Mouse (Mus musculus): ENCODE measurements around the gene Slc25a45. TPM values are rescaled to one million over a fixed set of nuclear protein-coding genes. Genes with fewer than 3 reads are reported as not detected.
A peak's percentile ranks its signal among the peaks of the same experiment; 100 is the strongest.

Slc25a45 gene
- total RNA-seq, 2 experiments from 2014 or later, result 67.9 to 73.5 TPM

DNA sequence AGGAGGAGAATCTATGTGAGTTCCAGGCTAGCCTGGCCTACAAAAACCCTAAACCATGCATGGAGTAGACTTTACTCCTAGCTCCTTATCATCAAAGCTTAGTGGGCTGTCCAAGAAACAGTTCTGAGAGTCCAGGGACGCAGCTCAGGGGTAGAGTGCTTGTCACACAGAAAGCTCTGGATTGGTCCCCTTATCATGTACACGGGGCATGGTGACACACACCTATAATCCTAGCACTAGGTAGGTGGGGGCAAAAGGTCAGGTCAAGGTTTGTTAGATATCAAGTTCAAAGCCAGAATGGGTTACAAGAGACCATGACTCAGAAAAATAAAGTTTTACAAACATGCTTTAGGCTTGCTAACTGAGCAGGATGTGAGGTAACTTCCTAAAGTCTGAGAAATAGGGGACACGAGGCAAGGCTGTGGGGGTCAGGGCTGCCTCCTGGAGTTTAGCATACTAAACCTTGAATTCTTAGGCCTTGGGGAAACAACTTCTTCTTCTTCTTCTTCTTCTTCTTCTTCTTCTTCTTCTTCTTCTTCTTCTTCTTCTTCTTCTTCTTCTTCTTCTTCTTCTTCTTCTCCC, 9.7 kb downstream of the Slc25a45 start:
- peak; percentile 35; the same call in 1 of the 2 replicates for ATAC-seq (ENCODE audit: poor library complexity, severe bottlenecking)

DNA sequence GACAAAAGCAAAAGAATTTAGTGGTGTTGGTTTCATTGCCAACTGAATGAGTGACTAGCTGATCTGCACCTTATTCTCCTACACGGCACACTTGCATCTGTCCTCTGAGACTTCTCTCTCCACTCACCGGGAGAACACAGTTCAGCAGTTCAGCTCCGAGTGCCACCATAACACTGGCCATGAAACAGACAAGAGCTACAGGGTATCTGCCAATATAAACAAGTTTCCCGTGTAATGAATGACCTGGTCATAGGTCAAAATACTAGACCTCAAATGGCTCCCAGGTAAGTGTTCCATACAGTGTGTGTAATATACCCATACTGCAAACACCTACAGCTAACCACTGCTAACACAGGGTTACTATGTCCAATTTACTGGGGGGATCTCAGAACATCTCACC, 11.6 kb downstream of the Slc25a45 start:
- no peak for ATAC-seq (ENCODE audit: poor library complexity, severe bottlenecking)

DNA sequence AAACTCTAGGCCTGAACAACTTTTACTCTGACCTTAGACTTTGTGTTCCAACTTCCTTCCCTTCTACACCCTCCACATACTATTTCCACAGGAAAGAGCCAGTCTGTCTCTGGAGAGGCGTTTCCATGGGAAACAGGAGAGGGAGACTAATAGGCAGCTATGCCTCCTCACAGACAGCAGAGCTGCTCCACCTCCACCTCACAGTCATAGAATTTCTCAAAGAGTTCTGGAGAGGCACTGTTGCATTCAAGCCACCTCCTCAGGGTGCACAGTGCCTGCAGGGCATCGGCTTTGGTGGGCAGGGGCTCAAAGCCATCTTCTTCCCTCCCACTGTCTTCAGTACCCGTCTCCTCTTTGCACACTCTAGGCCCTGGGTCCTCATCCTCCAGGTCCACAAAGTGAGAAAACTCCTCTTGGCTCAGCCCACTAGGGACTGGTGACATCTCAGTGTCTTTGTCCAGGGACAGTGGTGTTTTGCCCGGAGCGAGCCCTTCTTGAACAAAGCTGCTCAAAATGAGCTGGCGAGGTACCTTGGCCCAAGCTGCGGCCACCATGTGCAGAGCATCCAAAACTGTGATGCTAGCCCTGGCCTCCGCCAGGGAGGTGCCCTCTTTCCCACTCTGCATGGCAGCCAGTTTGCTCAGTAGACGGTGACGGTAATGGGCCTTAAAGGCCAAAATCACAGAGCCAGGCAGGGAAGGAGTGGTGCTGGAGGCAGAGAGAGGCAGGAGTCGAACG, 14.1 kb downstream of the Slc25a45 start:
- ATAC-seq (ENCODE audit: poor library complexity, severe bottlenecking), result no peak

DNA sequence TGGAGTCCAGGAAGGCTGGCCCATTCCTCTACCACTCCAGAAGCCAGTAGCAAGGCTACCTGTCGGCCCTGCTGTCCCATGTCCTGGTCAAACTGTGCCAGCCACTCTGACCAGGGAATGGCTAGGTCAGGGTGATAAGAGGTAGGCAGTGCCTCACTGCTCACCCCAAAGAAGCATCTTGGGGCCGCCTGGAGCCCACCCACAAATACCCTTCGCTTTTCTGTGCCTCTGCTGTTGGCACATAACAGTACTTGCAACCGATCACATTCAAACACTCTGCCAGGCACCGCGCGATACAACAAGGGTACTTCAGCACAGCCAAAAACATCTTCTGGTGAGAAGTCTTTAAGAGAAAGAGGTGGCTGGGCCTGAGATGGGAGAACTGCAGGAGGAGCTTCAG, 14.7 kb downstream of the Slc25a45 start:
- no peak for ATAC-seq (ENCODE audit: poor library complexity, severe bottlenecking)

DNA sequence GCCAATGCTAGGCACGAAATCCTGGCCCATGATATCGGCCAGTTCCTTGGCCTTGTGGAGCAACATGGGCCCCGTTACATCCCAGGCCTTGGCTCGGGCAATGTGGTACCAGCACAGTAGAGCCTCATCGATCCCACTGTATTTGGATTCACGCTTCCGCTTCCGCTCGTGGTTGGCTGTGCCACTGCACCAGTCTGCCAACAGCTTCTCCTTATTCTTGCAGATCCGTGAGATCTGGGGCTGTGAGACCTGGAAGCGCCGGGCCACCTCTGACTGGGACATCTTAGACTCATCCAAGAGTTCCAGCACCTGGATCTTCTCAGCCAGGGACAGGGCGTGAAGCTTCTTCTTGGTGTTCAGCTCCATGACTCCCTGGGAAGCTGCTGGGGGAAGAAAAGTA, 15.1 kb downstream of the Slc25a45 start:
- ATAC-seq (ENCODE audit: poor library complexity, severe bottlenecking), result no peak

DNA sequence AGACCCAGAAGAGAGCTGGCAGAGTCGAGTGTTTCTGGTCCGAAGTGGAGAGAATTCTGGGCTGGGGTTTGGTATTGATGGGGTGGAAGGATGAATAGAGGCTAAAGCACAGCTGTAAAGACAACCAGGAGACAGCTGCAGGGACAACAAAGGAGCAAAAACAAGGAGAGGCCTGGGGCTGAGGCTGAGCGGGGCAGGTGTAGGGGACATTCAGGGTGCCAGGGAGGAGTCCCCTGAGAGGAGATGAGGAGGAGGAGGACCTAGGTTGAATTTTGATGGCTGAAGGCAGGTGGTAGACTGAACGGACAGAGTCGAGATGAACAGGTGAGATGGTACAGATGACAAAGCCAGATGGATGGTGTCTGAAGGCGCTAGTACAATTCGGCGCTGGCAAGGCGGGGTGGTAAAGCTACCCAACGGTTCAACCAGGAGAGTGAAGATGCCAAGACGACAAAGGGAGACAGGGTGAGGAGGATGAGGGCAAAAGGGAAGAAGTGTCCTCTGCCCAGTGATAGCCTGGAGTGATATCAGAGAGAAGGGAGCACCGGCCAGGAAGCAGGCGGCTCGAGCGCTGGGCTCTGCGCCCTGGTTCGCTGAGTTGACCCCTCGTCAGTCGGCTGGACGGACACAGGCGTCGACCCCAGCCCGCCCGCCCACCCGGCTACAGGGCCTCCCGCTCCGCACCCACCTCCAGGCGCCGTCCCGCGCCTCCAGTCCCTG, 15.8 kb downstream of the Slc25a45 start:
- ATAC-seq (ENCODE audit: poor library complexity, severe bottlenecking), result peak; percentile 14; the same call in 1 of the 2 replicates

DNA sequence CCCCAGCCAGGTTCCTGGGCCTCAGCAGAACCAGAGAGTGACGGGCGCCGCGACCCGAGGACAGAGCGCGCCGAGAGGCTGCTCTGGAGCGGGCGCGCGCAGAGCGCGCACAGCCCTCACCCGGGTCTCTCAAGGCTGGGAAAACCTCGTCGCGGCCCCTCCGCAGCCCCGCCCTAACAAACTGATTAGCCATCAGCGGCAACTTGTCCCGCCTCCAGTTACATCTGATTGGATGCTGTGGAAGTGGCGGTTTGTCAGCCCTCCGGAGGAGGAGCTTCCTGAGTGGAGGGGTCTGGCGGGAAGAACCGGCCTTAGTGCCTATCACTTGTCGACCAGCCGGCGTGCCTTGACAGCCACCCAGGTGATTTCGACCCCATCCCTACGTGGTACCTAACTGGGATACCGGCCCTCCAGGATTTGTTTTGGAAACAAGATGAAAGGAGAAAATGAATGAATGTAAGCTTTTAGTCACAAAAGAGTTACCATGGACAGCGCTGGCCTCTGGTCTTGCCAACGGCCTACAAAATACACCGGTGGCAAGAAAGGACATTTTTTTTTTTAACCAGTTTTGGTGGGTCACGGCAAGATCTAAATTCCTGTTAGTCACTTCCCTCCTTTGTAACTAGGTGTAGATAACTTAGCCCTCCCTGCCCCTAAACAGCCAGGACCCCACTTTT, 16.5 kb downstream of the Slc25a45 start, which contains the start of gene Tigd3:
Tigd3 (minus strand) TSS at position 148 of the 677 bp plus-strand sequence.
- peak; percentile 98 for ATAC-seq (ENCODE audit: poor library complexity, severe bottlenecking)

DNA sequence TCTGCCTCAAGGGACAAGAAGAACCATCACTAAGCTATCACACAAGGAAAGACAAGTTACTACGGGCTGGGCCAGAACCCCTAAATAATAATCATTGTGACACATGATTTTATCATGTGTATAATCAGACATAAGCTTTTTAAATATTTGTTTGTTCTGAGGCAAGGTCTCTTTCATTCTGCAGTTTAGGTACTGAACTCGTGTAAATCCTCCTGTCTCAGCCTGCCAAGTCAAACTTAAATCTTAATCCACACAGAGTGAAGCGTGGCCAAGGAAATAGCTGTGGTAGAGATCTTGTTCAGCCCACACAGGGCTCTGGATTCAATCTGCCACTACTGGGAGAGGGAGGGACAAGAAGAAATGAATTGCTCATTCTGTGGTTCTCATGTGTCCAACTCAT, 29.7 kb downstream of the Slc25a45 start:
- ATAC-seq (ENCODE audit: poor library complexity, severe bottlenecking), result no peak

DNA sequence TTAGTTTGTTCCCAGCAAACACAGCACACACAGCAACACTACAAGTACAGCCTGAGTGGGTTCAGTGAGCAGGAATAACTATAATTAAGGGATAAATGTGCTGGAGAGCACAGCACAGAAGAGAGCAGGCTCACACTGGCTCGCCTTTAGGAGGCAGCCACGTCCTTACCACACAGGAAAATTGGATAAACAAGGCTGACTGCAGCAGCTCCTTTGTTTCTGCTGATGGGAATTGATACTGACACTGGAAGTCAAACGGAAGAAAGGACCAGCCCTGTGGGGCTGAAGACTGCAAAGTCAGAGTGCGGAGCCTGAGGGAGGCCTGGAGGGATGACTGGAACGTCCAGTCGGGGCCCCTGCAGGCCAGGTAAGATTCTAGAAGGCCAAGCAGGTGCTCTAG, 32.6 kb downstream of the Slc25a45 start:
- no peak for ATAC-seq (ENCODE audit: poor library complexity, severe bottlenecking)

DNA sequence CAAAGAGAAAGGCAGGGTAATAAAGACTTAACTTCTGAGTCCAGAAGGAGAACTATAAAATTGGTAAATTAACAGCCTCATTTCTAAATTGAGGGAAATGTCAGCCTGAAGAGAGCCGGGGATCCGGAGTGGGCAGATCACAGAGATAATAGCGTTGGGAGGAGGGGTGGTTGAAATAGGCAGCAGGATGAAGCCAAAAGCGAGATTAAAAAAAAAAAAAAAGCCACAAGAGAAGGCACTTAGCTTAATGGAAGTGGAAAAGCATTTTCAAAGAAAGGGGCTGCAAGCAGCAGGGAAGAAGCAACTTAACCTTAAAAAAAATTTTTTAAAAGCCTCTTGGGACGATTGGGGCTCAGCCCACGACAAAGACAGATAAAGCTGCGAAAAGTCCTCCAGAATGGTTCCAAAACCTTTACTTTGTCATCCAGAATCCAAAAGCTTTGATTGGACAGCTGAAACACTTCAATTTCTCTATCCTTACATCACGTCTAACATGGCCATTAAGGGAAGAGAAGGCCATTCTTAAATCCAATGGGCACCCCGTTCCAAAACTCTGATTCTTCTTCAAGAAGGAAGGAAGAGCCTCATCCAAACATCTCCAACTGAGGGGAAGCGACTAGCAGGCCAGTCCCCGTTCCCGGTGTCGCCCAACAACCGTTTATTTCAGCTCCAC, 34.0 kb downstream of the Slc25a45 start:
- ATAC-seq (ENCODE audit: poor library complexity, severe bottlenecking), result no peak

DNA sequence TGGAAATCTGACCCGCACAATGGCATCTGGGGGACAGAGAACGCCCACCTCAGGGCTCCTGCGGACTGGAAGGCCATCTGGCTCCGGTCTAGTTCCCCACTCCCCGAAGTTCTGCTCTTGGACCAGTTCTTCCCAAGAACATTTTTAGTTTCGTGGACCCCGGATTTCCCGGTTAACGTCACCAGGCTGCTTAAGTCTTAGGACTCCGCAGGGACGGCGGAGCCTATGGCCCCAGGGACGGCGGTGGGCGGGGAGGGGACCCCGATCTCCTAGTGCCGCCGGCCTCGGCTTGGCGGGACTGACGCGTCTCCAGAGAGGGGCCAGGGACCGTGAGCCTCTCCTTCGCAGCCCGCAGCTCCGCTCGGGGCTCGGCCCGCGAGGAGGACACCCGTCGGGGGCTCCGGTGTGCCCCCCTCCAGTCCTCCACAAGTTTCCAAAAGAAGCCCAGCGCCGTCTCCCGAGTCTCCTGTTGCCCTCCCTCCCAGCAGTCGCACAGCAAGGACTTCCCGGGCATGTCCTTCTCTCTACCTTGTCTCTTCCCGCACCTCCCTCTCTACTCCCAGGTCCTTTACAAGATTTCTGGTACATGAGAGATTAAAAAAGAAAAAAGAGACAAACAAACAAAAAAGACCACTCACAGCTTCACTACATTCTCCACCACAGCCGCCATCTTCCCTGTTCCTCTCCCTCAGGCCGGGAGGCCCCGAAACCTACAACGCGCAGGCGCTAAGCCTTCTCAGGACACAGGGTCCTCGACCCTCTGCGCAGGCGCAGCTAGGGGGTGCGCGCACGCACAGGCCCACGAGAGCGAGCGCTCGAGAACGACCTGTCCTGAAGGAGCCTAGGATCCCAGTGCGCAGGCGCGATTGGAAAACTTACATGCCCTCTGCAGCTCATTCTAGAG, 34.7 kb downstream of the Slc25a45 start:
- peak; percentile 98 for ATAC-seq (ENCODE audit: poor library complexity, severe bottlenecking)

DNA sequence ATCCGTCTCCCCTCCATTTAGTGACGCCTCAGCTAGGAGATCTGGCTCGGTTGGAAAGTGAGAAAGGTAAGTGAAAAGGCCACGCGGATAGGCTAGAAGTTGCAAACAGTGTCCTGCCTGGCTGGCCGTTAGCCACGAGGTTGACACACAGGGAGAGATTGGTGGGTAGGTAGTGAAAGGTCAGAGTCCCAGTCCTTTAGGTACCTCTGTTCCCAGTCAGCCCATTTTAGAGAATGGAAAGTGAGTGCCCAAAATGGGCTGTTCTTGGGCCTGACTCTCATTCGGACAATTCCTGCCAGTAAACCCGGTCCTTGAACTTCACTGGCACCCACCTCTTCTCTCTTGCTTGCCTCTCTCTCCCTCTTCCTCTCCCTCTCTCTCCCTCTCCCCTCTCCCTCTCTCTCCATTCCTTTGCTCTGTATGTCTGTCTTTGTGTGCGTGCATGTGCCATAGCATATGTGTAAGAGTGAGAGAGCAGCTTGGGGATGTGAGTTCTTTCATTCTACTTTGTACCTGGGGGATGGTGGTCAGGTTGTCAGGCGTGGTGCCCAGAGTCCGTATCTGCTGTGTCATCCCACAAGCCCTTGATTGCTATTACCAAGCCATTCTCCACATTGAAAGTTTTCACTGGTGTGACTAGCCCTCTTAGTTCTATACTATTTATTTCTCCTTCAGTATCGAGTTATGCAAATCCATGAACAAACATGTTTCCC, 35.6 kb downstream of the Slc25a45 start, which contains the start of gene Dpf2:
Dpf2 (minus strand) TSS at position 4 of the 713 bp plus-strand sequence.
- no peak for ATAC-seq (ENCODE audit: poor library complexity, severe bottlenecking)

DNA sequence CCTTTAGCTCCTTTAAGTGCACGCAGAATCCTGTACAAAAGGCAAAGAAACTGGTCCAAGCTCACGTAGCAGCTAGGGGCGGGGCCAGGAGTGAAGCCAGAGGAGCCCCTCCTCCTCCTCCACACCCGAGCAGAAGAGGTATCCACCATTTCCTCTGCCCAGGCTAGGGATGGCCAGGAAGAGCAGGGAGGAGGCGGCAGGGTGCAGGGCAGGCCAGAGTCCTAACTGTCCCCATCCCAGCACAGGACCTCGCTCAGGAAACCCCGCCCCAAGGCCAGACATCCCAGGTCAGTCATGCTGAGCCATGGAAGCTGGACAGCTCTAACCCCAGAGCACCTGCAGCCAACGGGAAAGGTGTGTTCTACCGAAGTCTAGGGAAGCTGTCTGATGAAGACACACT, 44.1 kb downstream of the Slc25a45 start:
- no peak for ATAC-seq (ENCODE audit: poor library complexity, severe bottlenecking)

DNA sequence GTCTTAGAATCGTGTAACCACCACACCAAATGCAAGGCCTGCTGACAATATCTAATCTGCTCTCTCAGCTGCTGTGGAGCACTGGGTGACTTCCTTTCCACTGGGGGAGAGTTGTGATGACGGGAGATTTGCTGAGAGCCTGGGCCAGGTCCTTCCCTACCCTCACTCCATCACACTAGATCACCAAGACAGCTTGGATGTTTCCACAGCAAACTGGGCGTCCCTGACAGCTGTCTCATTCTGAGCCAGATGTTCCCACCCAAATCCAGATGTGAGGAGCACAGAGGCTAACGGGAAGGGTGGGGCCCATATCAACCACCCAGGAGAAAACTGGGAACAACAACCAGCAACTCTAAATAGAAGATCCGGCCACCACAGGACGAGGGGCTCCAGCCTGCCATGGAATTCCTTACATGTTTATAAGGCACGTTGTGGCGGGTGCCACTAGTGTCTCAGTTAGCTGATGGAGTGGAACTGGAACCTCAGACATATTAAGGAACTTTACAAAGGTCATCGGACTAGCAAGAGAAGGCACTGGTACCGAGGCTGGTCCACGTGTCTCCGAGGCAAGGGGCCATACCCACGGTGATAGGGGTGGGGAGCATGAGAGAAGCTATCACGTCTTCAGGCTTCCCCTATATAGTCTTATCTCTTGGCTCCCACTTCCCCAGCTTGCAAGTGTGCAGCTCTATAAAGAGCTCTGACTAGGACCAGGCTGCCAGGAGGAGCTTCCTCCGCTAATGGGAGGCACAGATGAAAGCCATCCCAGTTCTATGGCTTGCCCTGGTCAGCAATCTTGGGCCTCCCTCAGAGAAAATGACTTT, 44.7 kb downstream of the Slc25a45 start:
- no peak for ATAC-seq (ENCODE audit: poor library complexity, severe bottlenecking)

DNA sequence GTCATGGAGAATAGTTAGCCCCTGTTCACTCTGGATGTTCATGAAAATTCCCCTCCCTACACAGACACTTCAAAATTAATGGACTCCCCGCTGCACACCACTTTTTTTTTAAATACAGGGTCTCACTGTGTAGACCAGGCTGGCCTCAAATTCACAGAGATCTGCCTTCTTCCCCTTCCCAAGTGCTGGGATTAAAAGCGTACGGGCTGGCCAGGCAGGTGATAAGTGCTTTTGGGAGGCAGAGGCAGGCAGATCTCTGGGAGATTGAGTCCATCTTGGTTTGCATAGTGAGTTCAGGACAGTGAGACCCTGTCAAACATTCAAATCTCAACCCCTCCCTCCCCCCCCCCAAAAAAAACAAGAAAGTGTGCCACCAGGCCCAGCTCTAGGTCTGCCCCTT, 45.4 kb downstream of the Slc25a45 start:
- no peak for ATAC-seq (ENCODE audit: poor library complexity, severe bottlenecking)

DNA sequence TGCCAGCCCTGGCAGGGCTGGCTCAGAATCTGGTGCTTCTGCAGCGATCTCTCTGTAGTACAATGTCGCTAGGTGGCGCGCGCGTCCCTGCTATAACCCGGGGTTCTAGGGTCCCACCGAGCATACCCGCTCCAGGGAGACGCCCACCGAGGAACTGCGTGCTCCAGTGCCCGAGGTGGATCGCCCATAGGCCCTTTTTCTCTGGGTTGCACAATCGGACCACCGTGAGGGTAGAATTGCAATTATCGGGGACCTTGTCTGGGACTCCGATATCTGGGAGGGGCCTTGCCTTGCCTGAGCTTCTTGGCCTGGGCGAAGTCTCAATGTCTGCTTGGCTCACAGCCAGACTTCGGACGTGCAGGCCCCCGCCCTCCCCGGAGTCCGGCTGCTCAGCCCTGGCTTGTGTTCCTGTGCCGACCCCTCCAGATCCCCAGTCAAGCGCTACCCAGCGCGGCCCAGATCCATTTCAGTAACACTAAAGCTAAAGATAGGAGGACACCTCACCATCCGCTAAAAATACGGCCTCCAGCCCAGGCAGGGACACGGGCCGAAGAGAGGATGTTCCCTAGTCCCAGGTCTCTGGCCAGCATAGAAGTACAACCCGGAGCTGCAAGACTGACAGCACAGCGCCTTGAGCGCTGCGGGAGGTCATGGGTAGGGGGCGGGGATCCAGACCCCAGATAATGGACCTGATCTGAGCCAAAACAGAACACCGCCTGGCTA, 46.5 kb downstream of the Slc25a45 start:
- ATAC-seq (ENCODE audit: poor library complexity, severe bottlenecking), result peak; percentile 76

DNA sequence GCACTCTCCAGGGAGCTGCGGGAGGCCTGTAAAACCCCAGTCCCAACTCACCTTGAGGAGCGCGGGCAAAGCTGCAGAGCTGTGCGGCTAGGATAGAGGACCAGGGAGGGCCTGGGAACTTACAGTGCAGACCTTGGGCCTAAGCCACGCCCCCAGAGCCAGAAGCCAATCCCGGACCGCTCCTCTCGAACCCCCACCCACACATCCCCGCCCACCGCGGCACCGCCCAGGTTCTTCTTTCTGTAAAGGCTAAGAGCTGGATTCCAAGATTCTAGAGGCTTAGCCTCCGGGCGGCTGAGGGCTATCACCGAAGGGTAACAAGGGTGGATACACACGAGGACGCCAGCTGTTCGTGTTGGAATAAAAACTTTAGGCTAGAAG, 47.1 kb downstream of the Slc25a45 start, which contains the start of gene Cdc42ep2:
Cdc42ep2 (minus strand) TSS at position 104 of the 381 bp plus-strand sequence.
- ATAC-seq (ENCODE audit: poor library complexity, severe bottlenecking), result peak; percentile 95
